Mouse (Mus musculus) hindbrain, embryonic 10.5 days (tissue): ENCODE measurements around the gene Fam107b. TPM values are rescaled to one million over a fixed set of nuclear protein-coding genes. Genes with fewer than 3 reads are reported as not detected.

Source experiments
- DNase-seq: peaks from one replicate; pipeline ENCODE4 v3.0.0-alpha.2; 2017; ENCODE audit warnings: low spot score
- H3K27ac ChIP-seq: fragments of 300-500 bp; sonication (generic); 2 replicates; pipeline ENCODE4 v1.5.1; 2016; ENCODE audit warnings: mild to moderate bottlenecking, moderate library complexity
- H3K27me3 ChIP-seq: fragments of 300-500 bp; sonication (generic); 2 replicates; pipeline ENCODE4 v1.6.1; 2016; ENCODE audit warnings: mild to moderate bottlenecking; ENCODE audit not compliant: poor library complexity, insufficient read depth, severe bottlenecking
- H3K36me3 ChIP-seq: fragments of 300-500 bp; sonication (generic); 2 replicates; pipeline ENCODE4 v1.6.1; 2016; ENCODE audit warnings: mild to moderate bottlenecking, moderate library complexity
- H3K4me1 ChIP-seq: fragments of 300-500 bp; sonication (generic); replicated peaks from 2 replicates; pipeline ENCODE4 v1.6.1; 2016; ENCODE audit warnings: mild to moderate bottlenecking
- H3K4me3 ChIP-seq: fragments of 300-500 bp; sonication (generic); 2 replicates; pipeline ENCODE4 v1.5.1; 2016; ENCODE audit warnings: mild to moderate bottlenecking, moderate library complexity
- H3K9me3 ChIP-seq: fragments of 300-500 bp; sonication (generic); 2 replicates; pipeline ENCODE4 v1.6.1; 2016; ENCODE audit warnings: mild to moderate bottlenecking, moderate library complexity
- WGBS: fragments of 180-500 bp; shearing (Covaris S2); methylation state at CpG from one replicate; pipeline ENCODE4 v1.1.7; 2016; 5-methylcytosine and 5-hydroxymethylcytosine counted together
- polyA plus RNA-seq: library from polyadenylated mRNA; unstranded; fragments of >200 nt; fragmentation: Nextera tagmentation; extraction: Ambion mirVana; gene quantifications from 2 replicates; pipeline ENCODE4 v1.2.1, GENCODE M21; 2016

Gene Fam107b
- polyA plus RNA-seq, 1 experiment from 2014 or later, result 46.8 TPM

- H3K4me1 ChIP-seq, result peaks cover 32% of the 10 kb centered on the region
- 92% methylated on average over 3 of the region's 3 CpGs for WGBS
- no peaks in the 10 kb centered on the region for H3K36me3 ChIP-seq
- no peak overlapping the region for H3K27ac ChIP-seq
- H3K9me3 ChIP-seq, result no peaks in the 10 kb centered on the region
- no peaks in the 10 kb centered on the region for H3K27me3 ChIP-seq
- DNase-seq, result no peak
- H3K4me3 ChIP-seq, result no peak overlapping the region
These were observed 174.8 kb downstream of the Fam107b start for GRCm38 (mm10) chr2:3745041-3745440.

GRCm38 (mm10) chr2:3745910-3746606, 175.8 kb downstream of the Fam107b start:
- H3K27me3 ChIP-seq, result no peaks in the 10 kb centered on the region
- no peak overlapping the region for H3K27ac ChIP-seq
- peaks cover 28% of the 10 kb centered on the region for H3K4me1 ChIP-seq
- DNase-seq, result no peak
- no peaks in the 10 kb centered on the region for H3K9me3 ChIP-seq
- 91% methylated on average over 13 of the region's 13 CpGs for WGBS
- no peaks in the 10 kb centered on the region for H3K36me3 ChIP-seq
- no peak overlapping the region for H3K4me3 ChIP-seq

- no peaks in the 10 kb centered on the region for H3K36me3 ChIP-seq
- H3K4me3 ChIP-seq, result no peak overlapping the region
- H3K9me3 ChIP-seq, result no peaks in the 10 kb centered on the region
- H3K27ac ChIP-seq, result peak overlapping the region; percentile 41; the same call in 1 of the 2 replicates
- 77% methylated on average over 12 of the region's 12 CpGs for WGBS
- peaks cover 13% of the 10 kb centered on the region for H3K4me1 ChIP-seq
- no peak for DNase-seq
- no peaks in the 10 kb centered on the region for H3K27me3 ChIP-seq
These were observed 178.6 kb downstream of the Fam107b start for GRCm38 (mm10) chr2:3748714-3749503.

- Histone ChIP-seq H3K27ac (peak overlapping the region; percentile 41; the same call in 1 of the 2 replicates), H3K27me3 (no peaks in the 10 kb centered on the region), H3K9me3 (no peaks in the 10 kb centered on the region), H3K36me3 (no peaks in the 10 kb centered on the region), H3K4me1 (peaks cover 13% of the 10 kb centered on the region), H3K4me3 (no peak overlapping the region)
- WGBS, result 67% methylated on average over 6 of the region's 6 CpGs
- DNase-seq, result no peak
These were observed 179.3 kb downstream of the Fam107b start for GRCm38 (mm10) chr2:3749504-3750024.

GRCm38 (mm10) chr2:3750126-3750525, 179.8 kb downstream of the Fam107b start:
- no peak overlapping the region for H3K4me3 ChIP-seq
- no peaks in the 10 kb centered on the region for H3K36me3 ChIP-seq
- no peaks in the 10 kb centered on the region for H3K9me3 ChIP-seq
- H3K27me3 ChIP-seq, result no peaks in the 10 kb centered on the region
- H3K27ac ChIP-seq, result no peak overlapping the region
- WGBS, result 89% methylated on average over 9 of the region's 9 CpGs
- no peak for DNase-seq
- peaks cover 11% of the 10 kb centered on the region for H3K4me1 ChIP-seq

GRCm38 (mm10) chr2:3752365-3752764, 182.1 kb downstream of the Fam107b start:
- Histone ChIP-seq H3K9me3 (no peaks in the 10 kb centered on the region), H3K4me1 (peaks cover 14% of the 10 kb centered on the region), H3K4me3 (no peak overlapping the region), H3K36me3 (no peaks in the 10 kb centered on the region), H3K27ac (no peak overlapping the region), H3K27me3 (no peaks in the 10 kb centered on the region)
- 69% methylated on average over 7 of the region's 7 CpGs for WGBS
- no peak for DNase-seq

GRCm38 (mm10) chr2:3752893-3753292, 182.6 kb downstream of the Fam107b start:
- no peak for DNase-seq
- 91% methylated on average over 5 of the region's 5 CpGs for WGBS
- Histone ChIP-seq H3K4me3 (no peak overlapping the region), H3K9me3 (no peaks in the 10 kb centered on the region), H3K36me3 (no peaks in the 10 kb centered on the region), H3K4me1 (peaks cover 14% of the 10 kb centered on the region), H3K27ac (no peak overlapping the region), H3K27me3 (no peaks in the 10 kb centered on the region)

- no peak for DNase-seq
- H3K27ac ChIP-seq, result no peak overlapping the region
- H3K9me3 ChIP-seq, result no peaks in the 10 kb centered on the region
- H3K36me3 ChIP-seq, result no peaks in the 10 kb centered on the region
- no peak overlapping the region for H3K4me3 ChIP-seq
- no peaks in the 10 kb centered on the region for H3K27me3 ChIP-seq
- 87% methylated on average over 2 of the region's 2 CpGs for WGBS
- peaks cover 10% of the 10 kb centered on the region for H3K4me1 ChIP-seq
These were observed 183.5 kb downstream of the Fam107b start for GRCm38 (mm10) chr2:3753749-3754148.

GRCm38 (mm10) chr2:3755936-3756335, 185.6 kb downstream of the Fam107b start:
- Histone ChIP-seq H3K27ac (no peak overlapping the region), H3K4me3 (no peak overlapping the region), H3K27me3 (no peaks in the 10 kb centered on the region), H3K9me3 (no peaks in the 10 kb centered on the region), H3K4me1 (peaks cover 3% of the 10 kb centered on the region), H3K36me3 (no peaks in the 10 kb centered on the region)
- 90% methylated on average over 5 of the region's 5 CpGs for WGBS
- no peak for DNase-seq

- H3K4me3 ChIP-seq, result no peak overlapping the region
These were observed 188.1 kb downstream of the Fam107b start for GRCm38 (mm10) chr2:3758406-3758805.

GRCm38 (mm10) chr2:3760234-3760836, 190.0 kb downstream of the Fam107b start:
- Histone ChIP-seq H3K4me3 (no peak overlapping the region), H3K27ac (no peak overlapping the region), H3K4me1 (peaks cover 3% of the 10 kb centered on the region; the same call in 1 of the 2 replicates), H3K27me3 (no peaks in the 10 kb centered on the region), H3K36me3 (no peaks in the 10 kb centered on the region), H3K9me3 (no peaks in the 10 kb centered on the region)
- 89% methylated on average over 6 of the region's 6 CpGs for WGBS
- DNase-seq, result no peak

More at GRCm38 (mm10) chr2:3758406-3758805, 188.1 kb downstream of the Fam107b start:
- peaks cover 3% of the 10 kb centered on the region; the same call in 1 of the 2 replicates for H3K4me1 ChIP-seq
- 87% methylated on average over 6 of the region's 6 CpGs for WGBS
- H3K9me3 ChIP-seq, result no peaks in the 10 kb centered on the region
- DNase-seq, result no peak
- H3K36me3 ChIP-seq, result no peaks in the 10 kb centered on the region
- H3K27me3 ChIP-seq, result no peaks in the 10 kb centered on the region
- no peak overlapping the region for H3K27ac ChIP-seq

- no peaks in the 10 kb centered on the region for H3K27me3 ChIP-seq
- 0 out of 2 replicates have a peak, but pooled peaks cover 3% of the 10 kb centered on the region for H3K4me1 ChIP-seq
- DNase-seq, result no peak
- H3K27ac ChIP-seq, result no peak overlapping the region
- no peaks in the 10 kb centered on the region for H3K36me3 ChIP-seq
- no peak overlapping the region for H3K4me3 ChIP-seq
- 90% methylated on average over 6 of the region's 6 CpGs for WGBS
- H3K9me3 ChIP-seq, result no peaks in the 10 kb centered on the region
These were observed 193.8 kb downstream of the Fam107b start for GRCm38 (mm10) chr2:3764136-3764535.
